Mouse (Mus musculus) testis, adult 2 months (tissue): ENCODE measurements around the gene Xk.

Experiments used
- CTCF ChIP-seq: fragments of 200-500 bp; IDR thresholded peaks from 2 replicates; pipeline ENCODE4 v1.5.1; 2012; ENCODE audit warnings: low read depth, mild to moderate bottlenecking, inconsistent platforms, low read length, moderate library complexity; ENCODE audit not compliant: control insufficient read depth, insufficient read depth, insufficient replicate concordance
- POLR2A ChIP-seq: fragments of 200-500 bp; IDR thresholded peaks from 2 replicates; pipeline ENCODE4 v1.6.1; 2012; ENCODE audit warnings: low read depth, mild to moderate bottlenecking, inconsistent platforms, low read length, moderate library complexity; ENCODE audit not compliant: control insufficient read depth

GRCm38 (mm10) chrX:9257831-9258230 lies 14.7 kb upstream of the Xk start:
- TF ChIP-seq CTCF (no peak), POLR2A (no peak)
